Mouse (Mus musculus) heart, embryonic 11.5 days (tissue): Measurements from ENCODE around the gene Kbtbd12. TPM values are rescaled to one million over a fixed set of nuclear protein-coding genes. Genes with fewer than 3 reads are reported as not detected.

Experiments
- ATAC-seq: fragments of 200-750 bp; cut with Nextera tagmentation; replicated peaks from 2 replicates; pipeline ENCODE4 v1.8.0; 2017; ENCODE audit warnings: moderate library complexity; ENCODE audit not compliant: insufficient number of reproducible peaks, low FRiP score, low TSS enrichment
- H3K27ac ChIP-seq: fragments of 300-500 bp; sonication (generic); 2 replicates; pipeline ENCODE4 v1.5.1; 2014; ENCODE audit warnings: mild to moderate bottlenecking, low read depth, low read length
- H3K27me3 ChIP-seq: fragments of 300-500 bp; sonication (generic); 2 replicates; pipeline ENCODE4 v1.6.1; 2014; ENCODE audit warnings: mild to moderate bottlenecking, low read length, mixed read lengths; ENCODE audit not compliant: control insufficient read depth, insufficient read depth
- H3K36me3 ChIP-seq: fragments of 300-500 bp; sonication (generic); 2 replicates; pipeline ENCODE4 v1.6.1; 2014; ENCODE audit warnings: mild to moderate bottlenecking, low read length, moderate library complexity, mixed read lengths; ENCODE audit not compliant: control insufficient read depth, insufficient read depth
- H3K4me1 ChIP-seq: fragments of 300-500 bp; sonication (generic); 2 replicates; pipeline ENCODE4 v1.6.1; 2014; ENCODE audit warnings: low read length; ENCODE audit not compliant: control insufficient read depth, insufficient read depth
- H3K4me2 ChIP-seq: fragments of 300-500 bp; sonication (generic); 2 replicates; pipeline ENCODE4 v1.6.1; 2014; ENCODE audit warnings: mild to moderate bottlenecking, moderate library complexity
- H3K4me3 ChIP-seq: fragments of 300-500 bp; sonication (generic); 2 replicates; pipeline ENCODE4 v1.5.1; 2014; ENCODE audit warnings: low read depth, low read length
- H3K9ac ChIP-seq: fragments of 300-500 bp; sonication (generic); 2 replicates; pipeline ENCODE4 v1.6.1; 2014; ENCODE audit warnings: mild to moderate bottlenecking, low read depth, low read length, moderate library complexity
- H3K9me3 ChIP-seq: fragments of 300-500 bp; sonication (generic); replicated peaks from 2 replicates; pipeline ENCODE4 v1.6.1; 2016; ENCODE audit warnings: low read length; ENCODE audit not compliant: control insufficient read depth
- WGBS: fragments of 180-500 bp; shearing (Covaris S2); extraction: QIAGEN DNeasy Blood & Tissue Kit; methylation state at CpG from one replicate; pipeline ENCODE4 v1.1.7; 2014; ENCODE audit not compliant: insufficient replicate concordance; 5-methylcytosine and 5-hydroxymethylcytosine counted together
- polyA plus RNA-seq: library from polyadenylated mRNA; unstranded; fragments of >200 nt; fragmentation: Nextera tagmentation; extraction: Ambion mirVana; gene quantifications from 2 replicates; pipeline ENCODE4 v1.2.1, GENCODE M21; 2014

Kbtbd12 gene
- polyA plus RNA-seq, 1 experiment from 2014 or later: 7.7 TPM

GRCm38 (mm10) chr6:88606417-88606816, 31.3 kb downstream of the Kbtbd12 start:
- H3K4me2 ChIP-seq: no peak overlapping the region
- ATAC-seq: no peak
- no peaks in the 10 kb centered on the region for H3K9me3 ChIP-seq
- no peak overlapping the region for H3K9ac ChIP-seq
- H3K4me1 ChIP-seq: peaks cover 7% of the 10 kb centered on the region; the same call in 1 of the 2 replicates
- no peaks in the 10 kb centered on the region for H3K27me3 ChIP-seq
- 63% methylated on average over 2 of the region's 2 CpGs for WGBS
- H3K27ac ChIP-seq: no peak overlapping the region
- no peak overlapping the region for H3K4me3 ChIP-seq
- H3K36me3 ChIP-seq: no peaks in the 10 kb centered on the region

GRCm38 (mm10) chr6:88605715-88606114, 32.0 kb downstream of the Kbtbd12 start:
- ATAC-seq: no peak
- no peak overlapping the region for H3K4me2 ChIP-seq
- 79% methylated on average over 2 of the region's 2 CpGs for WGBS

GRCm38 (mm10) chr6:88605235-88605634, 32.5 kb downstream of the Kbtbd12 start:
- no peaks in the 10 kb centered on the region for H3K27me3 ChIP-seq
- no peak overlapping the region for H3K27ac ChIP-seq
- no peaks in the 10 kb centered on the region for H3K36me3 ChIP-seq
- 70% methylated on average over 2 of the region's 2 CpGs for WGBS
- H3K4me1 ChIP-seq: peaks cover under 1% of the 10 kb centered on the region; the same call in 1 of the 2 replicates
- H3K4me3 ChIP-seq: no peak overlapping the region
- ATAC-seq: no peak
- no peaks in the 10 kb centered on the region for H3K9me3 ChIP-seq
- H3K4me2 ChIP-seq: no peak overlapping the region
- no peak overlapping the region for H3K9ac ChIP-seq

More at GRCm38 (mm10) chr6:88605715-88606114, 32.0 kb downstream of the Kbtbd12 start:
- Histone ChIP-seq H3K9me3 (no peaks in the 10 kb centered on the region), H3K9ac (no peak overlapping the region), H3K27ac (no peak overlapping the region), H3K4me3 (no peak overlapping the region), H3K36me3 (no peaks in the 10 kb centered on the region), H3K27me3 (no peaks in the 10 kb centered on the region), H3K4me1 (peaks cover 5% of the 10 kb centered on the region; the same call in 1 of the 2 replicates)

GRCm38 (mm10) chr6:88596108-88596507, 41.6 kb downstream of the Kbtbd12 start:
- Histone ChIP-seq H3K4me2 (no peak overlapping the region), H3K9me3 (no peaks in the 10 kb centered on the region), H3K36me3 (no peaks in the 10 kb centered on the region), H3K9ac (no peak overlapping the region), H3K4me3 (no peak overlapping the region), H3K27me3 (no peaks in the 10 kb centered on the region), H3K4me1 (peaks cover 8% of the 10 kb centered on the region; the same call in 1 of the 2 replicates), H3K27ac (no peak overlapping the region)
- ATAC-seq: no peak
- WGBS: 44% methylated on average over 2 of the region's 2 CpGs

- Histone ChIP-seq H3K9me3 (no peaks in the 10 kb centered on the region), H3K27ac (peak overlapping the region; percentile 2; the same call in 1 of the 2 replicates), H3K36me3 (no peaks in the 10 kb centered on the region), H3K9ac (no peak overlapping the region), H3K4me3 (no peak overlapping the region), H3K27me3 (peaks cover 3% of the 10 kb centered on the region; the same call in 1 of the 2 replicates), H3K4me1 (peaks cover 8% of the 10 kb centered on the region; the same call in 1 of the 2 replicates), H3K4me2 (no peak overlapping the region)
- 76% methylated on average over 6 of the region's 6 CpGs for WGBS
- no peak for ATAC-seq
Measured at GRCm38 (mm10) chr6:88592367-88592766, 45.4 kb downstream of the Kbtbd12 start.

GRCm38 (mm10) chr6:88590231-88590630, 47.5 kb downstream of the Kbtbd12 start:
- Histone ChIP-seq H3K4me2 (no peak overlapping the region), H3K4me1 (peaks cover 8% of the 10 kb centered on the region; the same call in 1 of the 2 replicates), H3K27me3 (peaks cover 3% of the 10 kb centered on the region; the same call in 1 of the 2 replicates), H3K4me3 (no peak overlapping the region), H3K36me3 (no peaks in the 10 kb centered on the region), H3K27ac (no peak overlapping the region), H3K9me3 (no peaks in the 10 kb centered on the region), H3K9ac (no peak overlapping the region)
- ATAC-seq: no peak
- 84% methylated on average over 4 of the region's 4 CpGs for WGBS

- Histone ChIP-seq H3K9ac (no peak overlapping the region), H3K4me1 (peaks cover 8% of the 10 kb centered on the region; the same call in 1 of the 2 replicates), H3K4me2 (no peak overlapping the region), H3K27ac (no peak overlapping the region), H3K36me3 (no peaks in the 10 kb centered on the region), H3K27me3 (peaks cover 3% of the 10 kb centered on the region; the same call in 1 of the 2 replicates), H3K9me3 (no peaks in the 10 kb centered on the region), H3K4me3 (no peak overlapping the region)
- WGBS: 19% methylated on average over 5 of the region's 5 CpGs
- no peak for ATAC-seq
Measured at GRCm38 (mm10) chr6:88589517-88589916, 48.2 kb downstream of the Kbtbd12 start.

GRCm38 (mm10) chr6:88588581-88589256, 49.0 kb downstream of the Kbtbd12 start:
- peaks cover 3% of the 10 kb centered on the region; the same call in 1 of the 2 replicates for H3K27me3 ChIP-seq
- H3K9me3 ChIP-seq: no peaks in the 10 kb centered on the region
- no peaks in the 10 kb centered on the region for H3K36me3 ChIP-seq
- no peak overlapping the region for H3K4me3 ChIP-seq
- WGBS: 72% methylated on average over 7 of the region's 7 CpGs
- no peak overlapping the region for H3K4me2 ChIP-seq
- H3K9ac ChIP-seq: no peak overlapping the region
- no peak for ATAC-seq
- peaks cover 8% of the 10 kb centered on the region; the same call in 1 of the 2 replicates for H3K4me1 ChIP-seq
- H3K27ac ChIP-seq: no peak overlapping the region
